Mouse (Mus musculus) midbrain, embryonic 15.5 days (tissue): Measurements from ENCODE around the gene Fam81a. TPM values are rescaled to one million over a fixed set of nuclear protein-coding genes. Genes with fewer than 3 reads are reported as not detected.

Experiments
- ATAC-seq: fragments of 200-750 bp; cut with Nextera tagmentation; replicated peaks from 2 replicates; pipeline ENCODE4 v1.8.0; 2017; ENCODE audit warnings: moderate TSS enrichment
- H3K27ac ChIP-seq: fragments of 300-500 bp; sonication (generic); 2 replicates; pipeline ENCODE4 v1.5.1; 2015; ENCODE audit warnings: mild to moderate bottlenecking, inconsistent platforms
- H3K27me3 ChIP-seq: fragments of 300-500 bp; sonication (generic); replicated peaks from 2 replicates; pipeline ENCODE4 v1.6.1; 2015; ENCODE audit warnings: inconsistent platforms
- H3K36me3 ChIP-seq: fragments of 300-500 bp; sonication (generic); replicated peaks from 2 replicates; pipeline ENCODE4 v1.6.1; 2015; ENCODE audit warnings: inconsistent platforms
- H3K4me1 ChIP-seq: fragments of 300-500 bp; sonication (generic); 2 replicates; pipeline ENCODE4 v1.6.1; 2015; ENCODE audit warnings: inconsistent platforms
- H3K4me2 ChIP-seq: fragments of 300-500 bp; sonication (generic); 2 replicates; pipeline ENCODE4 v1.6.1; 2015; ENCODE audit warnings: inconsistent platforms, mild to moderate bottlenecking, moderate library complexity
- H3K4me3 ChIP-seq: fragments of 300-500 bp; sonication (generic); 2 replicates; pipeline ENCODE4 v1.5.1; 2015; ENCODE audit warnings: mild to moderate bottlenecking, inconsistent platforms
- H3K9ac ChIP-seq: fragments of 300-500 bp; sonication (generic); 2 replicates; pipeline ENCODE4 v1.6.1; 2015; ENCODE audit warnings: mild to moderate bottlenecking, inconsistent platforms
- H3K9me3 ChIP-seq: fragments of 300-500 bp; sonication (generic); 2 replicates; pipeline ENCODE4 v1.6.1; 2016; ENCODE audit warnings: inconsistent platforms
- WGBS: fragments of 180-500 bp; shearing (Covaris S2); methylation state at CpG from one replicate; pipeline ENCODE4 v1.1.7; 2015; ENCODE audit warnings: mixed read lengths; 5-methylcytosine and 5-hydroxymethylcytosine counted together
- polyA plus RNA-seq: library from polyadenylated mRNA; unstranded; fragments of >200 nt; fragmentation: Nextera tagmentation; extraction: Ambion mirVana; gene quantifications from 2 replicates; pipeline ENCODE4 v1.2.1, GENCODE M21; 2015

The Fam81a gene
- polyA plus RNA-seq, 1 experiment from 2014 or later, result 8.2 TPM

DNA sequence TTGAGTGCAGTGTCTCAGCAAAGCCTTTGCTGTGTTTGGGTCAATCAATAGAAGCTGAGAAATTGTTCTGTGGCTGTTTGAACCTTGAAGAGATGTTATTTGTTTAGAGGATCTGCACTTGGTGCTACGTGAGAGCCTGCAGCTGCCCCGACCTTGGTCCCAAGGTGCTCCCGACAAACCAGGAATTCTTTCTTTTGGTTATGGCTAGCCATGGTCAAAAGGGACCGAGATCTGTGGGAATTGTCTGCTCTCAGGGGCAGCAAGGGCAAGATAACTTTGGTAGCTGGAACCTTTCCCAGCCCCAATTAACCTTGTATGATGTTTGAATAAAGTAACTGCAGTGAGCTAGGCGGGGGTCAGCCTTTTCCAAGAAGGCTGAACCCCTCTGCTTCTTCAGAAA is 34.2 kb downstream of the Fam81a start:
- H3K4me3 ChIP-seq, result no peak overlapping the region
- H3K36me3 ChIP-seq, result no peaks in the 10 kb centered on the region
- H3K4me1 ChIP-seq, result peaks cover 11% of the 10 kb centered on the region
- H3K9ac ChIP-seq, result no peak overlapping the region
- H3K4me2 ChIP-seq, result no peak overlapping the region
- no peaks in the 10 kb centered on the region for H3K9me3 ChIP-seq
- ATAC-seq, result no peak
- WGBS, result 78% methylated on average over 5 of the region's 5 CpGs
- H3K27me3 ChIP-seq, result 0 out of 2 replicates have a peak, but pooled peaks cover 5% of the 10 kb centered on the region
- H3K27ac ChIP-seq, result no peak overlapping the region

GRCm38 (mm10) chr9:70105573-70105972 is 36.8 kb downstream of the Fam81a start:
- ATAC-seq, result no peak
- WGBS, result 83% methylated on average over 5 of the region's 5 CpGs
- no peak overlapping the region for H3K4me2 ChIP-seq
- H3K27ac ChIP-seq, result no peak overlapping the region
- no peaks in the 10 kb centered on the region for H3K36me3 ChIP-seq
- no peaks in the 10 kb centered on the region for H3K9me3 ChIP-seq
- 0 out of 2 replicates have a peak, but pooled peaks cover 5% of the 10 kb centered on the region for H3K27me3 ChIP-seq
- no peak overlapping the region for H3K4me3 ChIP-seq
- no peaks in the 10 kb centered on the region for H3K4me1 ChIP-seq
- H3K9ac ChIP-seq, result no peak overlapping the region

- no peak for ATAC-seq
- no peak overlapping the region for H3K4me3 ChIP-seq
Measured at GRCm38 (mm10) chr9:70103106-70103505, 39.3 kb downstream of the Fam81a start.

DNA sequence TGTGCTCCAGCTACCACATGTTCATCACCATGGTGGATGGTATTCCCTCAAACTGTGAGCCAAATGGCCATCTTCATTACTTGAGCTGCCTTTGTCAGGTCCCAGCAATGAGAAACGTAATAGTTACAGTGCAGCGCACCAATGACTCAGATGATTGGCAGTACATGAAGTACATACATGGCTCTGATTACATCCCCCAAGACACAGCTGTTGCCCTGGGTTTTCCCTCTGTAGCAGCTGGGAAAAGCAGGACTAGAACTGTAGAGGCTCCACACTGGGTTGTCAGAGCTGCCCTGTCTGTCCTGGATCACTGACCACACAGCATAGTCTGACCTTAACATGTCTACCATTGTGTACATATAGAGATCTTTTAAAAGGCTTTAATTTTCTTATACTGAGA is 44.8 kb downstream of the Fam81a start:
- no peak for ATAC-seq
- 97% methylated on average over 2 of the region's 2 CpGs for whole genome bisulfite sequencing
- Histone ChIP-seq H3K4me1 (no peaks in the 10 kb centered on the region), H3K36me3 (no peaks in the 10 kb centered on the region), H3K27ac (no peak overlapping the region), H3K9ac (no peak overlapping the region), H3K9me3 (no peaks in the 10 kb centered on the region), H3K4me3 (no peak overlapping the region), H3K4me2 (no peak overlapping the region), H3K27me3 (no peaks in the 10 kb centered on the region)

More at GRCm38 (mm10) chr9:70103106-70103505, 39.3 kb downstream of the Fam81a start:
- Histone ChIP-seq H3K36me3 (no peaks in the 10 kb centered on the region), H3K27ac (no peak overlapping the region), H3K4me1 (no peaks in the 10 kb centered on the region), H3K4me2 (no peak overlapping the region), H3K27me3 (no peaks in the 10 kb centered on the region), H3K9ac (no peak overlapping the region), H3K9me3 (no peaks in the 10 kb centered on the region)
- WGBS, result 40% methylated on average over 8 of the region's 8 CpGs

DNA sequence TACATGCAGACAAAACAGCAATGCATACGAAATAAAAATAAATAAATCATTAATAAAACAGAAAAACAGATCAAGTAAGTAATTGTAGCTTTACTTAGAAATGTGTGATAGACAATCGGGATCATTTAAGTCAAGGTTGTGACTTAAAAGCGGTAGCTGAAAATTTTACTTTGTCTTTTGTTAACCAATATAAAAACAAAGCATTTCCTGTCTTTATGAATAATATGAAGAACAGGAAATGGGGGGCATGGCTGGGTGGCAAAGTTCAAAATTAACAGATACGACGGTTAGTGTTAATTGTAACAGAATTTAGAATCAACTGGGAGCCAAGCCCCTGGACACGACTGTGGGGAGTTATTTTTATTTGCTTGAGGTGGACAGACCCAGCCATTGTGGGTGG is 47.3 kb downstream of the Fam81a start:
- no peaks in the 10 kb centered on the region for H3K4me1 ChIP-seq
- H3K36me3 ChIP-seq, result no peaks in the 10 kb centered on the region
- WGBS, result 80% methylated on average over 6 of the region's 6 CpGs
- no peaks in the 10 kb centered on the region for H3K27me3 ChIP-seq
- no peak overlapping the region for H3K27ac ChIP-seq
- no peak overlapping the region for H3K4me3 ChIP-seq
- no peak for ATAC-seq
- H3K9ac ChIP-seq, result no peak overlapping the region
- no peaks in the 10 kb centered on the region for H3K9me3 ChIP-seq
- H3K4me2 ChIP-seq, result no peak overlapping the region

GRCm38 (mm10) chr9:70090541-70090940 is 51.8 kb downstream of the Fam81a start:
- WGBS, result 89% methylated on average over 10 of the region's 10 CpGs
- no peaks in the 10 kb centered on the region for H3K36me3 ChIP-seq
- H3K4me1 ChIP-seq, result 0 out of 2 replicates have a peak, but pooled peaks cover 2% of the 10 kb centered on the region

GRCm38 (mm10) chr9:70088786-70089096 is 53.6 kb downstream of the Fam81a start:
- 72% methylated on average over 6 of the region's 6 CpGs for WGBS
- Histone ChIP-seq H3K36me3 (no peaks in the 10 kb centered on the region), H3K9ac (no peak overlapping the region), H3K27ac (no peak overlapping the region), H3K4me2 (no peak overlapping the region), H3K27me3 (no peaks in the 10 kb centered on the region), H3K4me3 (no peak overlapping the region), H3K4me1 (0 out of 2 replicates have a peak, but pooled peaks cover 2% of the 10 kb centered on the region), H3K9me3 (no peaks in the 10 kb centered on the region)
- no peak for ATAC-seq

More at GRCm38 (mm10) chr9:70090541-70090940, 51.8 kb downstream of the Fam81a start:
- H3K9me3 ChIP-seq, result no peaks in the 10 kb centered on the region
- no peaks in the 10 kb centered on the region for H3K27me3 ChIP-seq
- no peak overlapping the region for H3K4me3 ChIP-seq
- H3K4me2 ChIP-seq, result no peak overlapping the region
- no peak overlapping the region for H3K27ac ChIP-seq
- ATAC-seq, result no peak
- no peak overlapping the region for H3K9ac ChIP-seq

DNA sequence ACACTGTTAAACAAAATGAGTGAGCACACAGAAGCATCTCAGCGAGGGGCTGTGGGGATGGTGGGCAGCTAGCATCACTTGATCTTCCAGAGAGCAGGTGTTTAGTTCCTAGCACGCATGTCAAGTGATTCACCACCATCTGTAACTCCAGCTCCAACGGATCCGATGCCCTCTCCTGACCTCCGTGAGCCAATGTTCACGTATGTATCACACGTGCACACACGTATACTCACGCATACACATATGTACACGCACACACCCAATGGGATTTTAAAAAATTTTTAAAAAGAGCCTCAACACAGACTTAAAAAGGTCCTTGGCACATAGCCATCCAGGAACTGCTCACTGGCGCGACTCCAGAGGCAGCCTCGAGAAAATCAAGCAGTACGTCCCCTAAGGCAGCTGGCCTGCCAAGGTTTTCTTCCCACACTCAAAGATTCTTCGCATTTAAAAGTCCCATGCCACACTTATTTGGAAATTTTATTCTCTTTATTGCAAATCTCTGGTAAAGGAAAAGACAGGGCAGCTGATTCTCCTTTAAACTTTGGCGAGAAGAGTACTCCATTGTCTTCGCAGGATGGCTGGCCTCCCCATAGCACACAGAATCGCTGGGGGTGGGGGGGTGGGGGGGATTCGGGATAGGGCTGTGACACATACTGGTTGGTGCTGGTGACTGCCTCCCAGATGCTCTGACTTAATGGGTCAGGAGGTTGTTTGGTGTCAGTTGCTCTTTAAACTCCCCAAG is 54.1 kb downstream of the Fam81a start:
- no peak for ATAC-seq
- H3K9ac ChIP-seq, result no peak overlapping the region
- no peak overlapping the region for H3K27ac ChIP-seq
- H3K4me1 ChIP-seq, result 0 out of 2 replicates have a peak, but pooled peaks cover 2% of the 10 kb centered on the region
- H3K9me3 ChIP-seq, result no peaks in the 10 kb centered on the region
- H3K4me2 ChIP-seq, result no peak overlapping the region
- no peak overlapping the region for H3K4me3 ChIP-seq
- H3K27me3 ChIP-seq, result no peaks in the 10 kb centered on the region
- WGBS, result 65% methylated on average over 19 of the region's 19 CpGs
- H3K36me3 ChIP-seq, result no peaks in the 10 kb centered on the region

- 70% methylated on average over 5 of the region's 5 CpGs for WGBS
- H3K27ac ChIP-seq, result no peak overlapping the region
- no peaks in the 10 kb centered on the region for H3K9me3 ChIP-seq
- 0 out of 2 replicates have a peak, but pooled peaks cover 2% of the 10 kb centered on the region for H3K4me1 ChIP-seq
- H3K27me3 ChIP-seq, result no peaks in the 10 kb centered on the region
- H3K9ac ChIP-seq, result no peak overlapping the region
- no peak for ATAC-seq
- no peak overlapping the region for H3K4me3 ChIP-seq
- H3K36me3 ChIP-seq, result no peaks in the 10 kb centered on the region
- H3K4me2 ChIP-seq, result no peak overlapping the region
Measured at GRCm38 (mm10) chr9:70087379-70087778, 55.0 kb downstream of the Fam81a start.

GRCm38 (mm10) chr9:70086091-70086490 is 56.3 kb downstream of the Fam81a start:
- H3K9ac ChIP-seq, result no peak overlapping the region
- 51% methylated on average over 6 of the region's 6 CpGs for WGBS
- no peak for ATAC-seq

GRCm38 (mm10) chr9:70084107-70084506 is 58.3 kb downstream of the Fam81a start:
- WGBS, result 62% methylated on average over 11 of the region's 11 CpGs
- no peak overlapping the region for H3K4me2 ChIP-seq
- no peaks in the 10 kb centered on the region for H3K27me3 ChIP-seq
- no peak overlapping the region for H3K9ac ChIP-seq
- H3K4me1 ChIP-seq, result 0 out of 2 replicates have a peak, but pooled peaks cover 2% of the 10 kb centered on the region
- no peak overlapping the region for H3K4me3 ChIP-seq
- ATAC-seq, result no peak
- no peak overlapping the region for H3K27ac ChIP-seq
- H3K36me3 ChIP-seq, result no peaks in the 10 kb centered on the region
- H3K9me3 ChIP-seq, result no peaks in the 10 kb centered on the region

More at GRCm38 (mm10) chr9:70086091-70086490, 56.3 kb downstream of the Fam81a start:
- no peak overlapping the region for H3K4me3 ChIP-seq
- no peak overlapping the region for H3K4me2 ChIP-seq
- H3K9me3 ChIP-seq, result no peaks in the 10 kb centered on the region
- H3K27ac ChIP-seq, result no peak overlapping the region
- H3K27me3 ChIP-seq, result no peaks in the 10 kb centered on the region
- 0 out of 2 replicates have a peak, but pooled peaks cover 2% of the 10 kb centered on the region for H3K4me1 ChIP-seq
- H3K36me3 ChIP-seq, result no peaks in the 10 kb centered on the region

DNA sequence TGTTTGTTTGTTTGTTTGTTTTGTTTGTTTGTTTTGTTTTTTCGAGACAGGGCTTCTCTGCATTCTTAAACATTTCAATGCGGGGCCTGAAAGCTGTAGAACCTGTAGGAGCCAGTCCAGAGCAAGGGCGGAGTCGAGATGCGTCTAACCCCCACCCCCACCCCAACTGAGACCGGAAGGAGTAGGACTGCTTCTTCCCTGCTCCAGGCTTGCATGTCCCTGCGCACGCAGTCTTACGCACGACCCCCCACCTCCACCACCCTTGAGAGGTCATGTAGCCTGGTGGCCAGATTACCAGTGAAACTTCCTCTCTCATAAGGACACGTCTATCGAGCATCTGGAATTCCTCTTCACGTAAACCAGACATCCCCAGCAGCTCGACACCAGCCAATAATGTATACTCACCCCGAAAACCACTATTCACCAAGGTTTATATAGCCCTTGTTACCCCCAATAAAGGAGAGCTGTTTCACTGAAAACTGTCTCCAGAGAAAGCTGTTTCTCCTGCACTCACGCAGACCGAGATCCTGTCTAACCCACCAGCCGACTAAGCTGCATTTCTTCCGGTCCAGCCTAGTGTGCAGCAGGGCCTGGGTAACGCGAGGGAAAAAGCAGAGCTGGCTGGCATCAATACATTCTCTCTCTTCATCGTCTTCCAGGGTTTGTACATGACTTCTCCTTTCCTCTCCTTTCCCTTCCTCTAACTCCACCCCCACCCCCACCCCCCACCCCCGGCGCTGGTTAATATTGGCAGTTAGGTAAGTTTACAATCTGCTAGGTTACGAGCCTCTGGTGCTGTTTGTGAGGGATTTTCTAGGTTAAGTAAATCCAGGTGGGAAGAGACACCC is 59.8 kb downstream of the Fam81a start:
- 0 out of 2 replicates have a peak, but pooled peaks cover under 1% of the 10 kb centered on the region for H3K4me1 ChIP-seq
- H3K4me3 ChIP-seq, result no peak overlapping the region
- no peak for ATAC-seq
- WGBS, result 84% methylated on average over 25 of the region's 25 CpGs
- no peak overlapping the region for H3K4me2 ChIP-seq
- no peaks in the 10 kb centered on the region for H3K9me3 ChIP-seq
- H3K27me3 ChIP-seq, result no peaks in the 10 kb centered on the region
- no peaks in the 10 kb centered on the region for H3K36me3 ChIP-seq
- H3K9ac ChIP-seq, result no peak overlapping the region
- no peak overlapping the region for H3K27ac ChIP-seq
